Mouse (Mus musculus) heart, adult 2 months (tissue): ENCODE data around the gene Ube2l3.

Source experiments
- CTCF ChIP-seq: fragments of 200-600 bp; IDR thresholded peaks from 2 replicates; pipeline ENCODE4 v1.8.1; 2022; ENCODE audit warnings: antibody characterized with exemption, mild to moderate bottlenecking, moderate library complexity
- POLR2A ChIP-seq: fragments of 200-500 bp; IDR thresholded peaks from 2 replicates; pipeline ENCODE4 v1.6.1; 2011; ENCODE audit warnings: mild to moderate bottlenecking, low read depth, low read length, control low read depth; ENCODE audit not compliant: insufficient read depth

GRCm38 (mm10) chr16:17225584-17225983 is 23.1 kb upstream of the Ube2l3 start:
- TF ChIP-seq CTCF (no peak), POLR2A (no peak)
